Mouse (Mus musculus): ENCODE data around the gene C2cd4b. TPM values are rescaled to one million over a fixed set of nuclear protein-coding genes. Genes with fewer than 3 reads are reported as not detected.

C2cd4b gene
- total RNA-seq, 2 experiments from 2014 or later, result not detected

DNA sequence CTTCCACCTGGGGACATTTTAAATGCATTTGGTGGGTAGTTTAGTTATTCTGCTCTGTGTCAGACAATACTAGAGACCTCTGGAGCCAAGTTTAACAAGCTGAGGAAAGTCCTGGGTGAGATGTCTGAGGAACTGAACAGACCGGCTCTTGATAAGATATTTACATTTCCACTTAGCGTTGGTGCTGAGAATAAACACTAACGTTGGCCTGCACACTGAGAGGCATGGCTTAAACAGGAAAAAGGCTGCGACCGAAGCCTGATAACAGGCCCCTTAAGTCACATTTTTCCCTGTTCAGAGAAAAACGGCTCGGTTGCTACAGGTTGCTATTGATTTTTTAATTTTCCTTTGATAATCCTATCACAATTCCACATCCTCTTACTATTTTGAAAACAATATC, 12.1 kb downstream of the C2cd4b start:
- no peak for DNase-seq (ENCODE audit: low spot score)

GRCm38 (mm10) chr9:67774201-67774600, 15.0 kb downstream of the C2cd4b start:
- DNase-seq (ENCODE audit: low spot score), result no peak

DNA sequence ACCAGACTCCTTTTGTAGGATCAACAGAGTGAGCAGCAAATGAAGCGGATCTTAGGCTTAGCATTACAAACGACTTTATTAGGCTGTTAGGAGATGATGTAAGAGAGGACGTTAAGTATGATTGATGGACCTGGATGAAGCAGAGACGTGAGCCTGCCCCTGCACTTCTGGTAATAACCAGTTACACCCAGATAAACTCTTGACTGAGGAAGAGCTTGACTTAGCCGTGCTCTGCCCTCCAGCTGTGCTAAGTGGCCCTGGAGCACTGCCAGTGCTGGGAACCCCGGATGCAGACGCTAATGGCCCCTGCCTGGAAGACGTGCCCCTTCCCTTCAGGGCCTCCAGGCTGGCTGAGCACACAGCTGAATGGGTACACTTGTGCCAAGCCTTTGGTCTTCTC, 19.3 kb downstream of the C2cd4b start:
- DNase-seq (ENCODE audit: low spot score), result no peak

DNA sequence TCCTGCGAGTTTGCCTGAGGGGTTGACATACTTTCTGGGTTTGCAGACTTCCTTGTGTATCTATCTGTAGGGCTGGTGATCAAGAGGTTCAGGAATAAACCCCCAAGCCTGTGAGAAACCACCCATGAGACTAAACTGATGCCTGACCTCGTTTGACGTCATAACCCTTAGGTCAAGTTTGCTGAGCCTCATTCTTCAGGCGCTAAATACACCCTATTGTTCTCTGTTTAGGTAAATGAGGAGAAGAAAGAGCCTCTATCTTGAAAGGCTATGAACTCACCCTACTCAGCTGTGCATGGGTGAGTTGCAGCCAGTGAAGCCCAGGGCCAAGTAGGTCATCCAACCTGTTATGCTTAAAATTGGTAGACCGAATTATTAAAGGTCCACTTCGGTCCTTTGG, 23.5 kb downstream of the C2cd4b start:
- DNase-seq (ENCODE audit: low spot score), result no peak

- DNase-seq (ENCODE audit: low spot score), result no peak
Measured at GRCm38 (mm10) chr9:67783464-67783863, 24.2 kb downstream of the C2cd4b start.

- no peak for DNase-seq (ENCODE audit: low spot score)
Measured at GRCm38 (mm10) chr9:67783925-67784324, 24.7 kb downstream of the C2cd4b start.

DNA sequence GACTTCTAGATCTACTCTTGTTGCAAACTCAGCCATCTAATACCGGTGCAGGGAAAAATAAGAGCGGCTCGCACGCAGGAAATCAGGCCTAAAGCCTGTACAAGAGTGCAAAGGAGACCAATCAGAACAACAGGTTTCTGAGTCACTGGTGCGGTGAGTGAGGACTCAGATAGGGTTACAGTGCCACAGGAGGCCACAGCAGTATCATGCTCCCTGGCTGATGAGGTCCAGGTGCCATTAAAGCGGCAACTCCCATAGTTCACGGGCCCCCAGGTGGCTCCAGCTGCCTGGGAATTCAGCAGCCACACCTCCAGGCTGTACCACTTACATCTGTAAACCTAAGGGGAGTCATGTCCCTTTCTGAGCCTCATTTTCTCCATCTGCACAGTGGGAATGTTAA, 27.1 kb downstream of the C2cd4b start:
- no peak for DNase-seq (ENCODE audit: low spot score)

DNA sequence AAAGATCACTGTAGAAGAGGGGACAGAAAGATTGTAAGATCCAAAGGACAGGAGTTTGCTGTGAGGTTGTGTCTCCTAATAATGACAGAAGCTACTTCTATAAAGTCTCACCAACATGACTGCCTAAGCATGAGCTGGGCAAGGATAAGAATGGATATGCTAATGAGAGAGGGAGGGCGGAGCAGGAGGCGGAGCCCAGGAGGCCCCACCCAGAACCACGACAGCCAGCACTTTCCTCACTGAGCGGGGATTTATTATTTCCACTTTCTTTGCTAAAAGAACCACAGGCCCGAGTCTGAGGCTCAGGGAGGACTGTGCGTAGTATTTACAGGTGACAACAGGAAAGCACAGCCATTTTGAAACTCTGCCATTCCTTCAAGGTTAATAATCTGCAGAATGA, 28.4 kb downstream of the C2cd4b start:
- no peak for DNase-seq (ENCODE audit: low spot score)

- no peak for DNase-seq (ENCODE audit: low spot score)
Measured at GRCm38 (mm10) chr9:67792405-67792804, 33.2 kb downstream of the C2cd4b start.

- DNase-seq (ENCODE audit: low spot score), result no peak
Measured at GRCm38 (mm10) chr9:67793501-67793900, 34.3 kb downstream of the C2cd4b start.

- DNase-seq (ENCODE audit: low spot score), result no peak
Measured at GRCm38 (mm10) chr9:67794216-67794615, 35.0 kb downstream of the C2cd4b start.

- DNase-seq (ENCODE audit: low spot score), result no peak
Measured at GRCm38 (mm10) chr9:67794668-67795067, 35.4 kb downstream of the C2cd4b start.

- no peak for DNase-seq (ENCODE audit: low spot score)
Measured at GRCm38 (mm10) chr9:67795205-67795675, 36.0 kb downstream of the C2cd4b start.

GRCm38 (mm10) chr9:67799078-67799819, 40.0 kb downstream of the C2cd4b start:
- DNase-seq (ENCODE audit: low spot score), result peak; percentile 36

- peak; percentile 58 for DNase-seq (ENCODE audit: low spot score)
Measured at GRCm38 (mm10) chr9:67802241-67802640, 43.0 kb downstream of the C2cd4b start.

GRCm38 (mm10) chr9:67807000-67807399, 47.8 kb downstream of the C2cd4b start:
- no peak for DNase-seq (ENCODE audit: low spot score)

DNA sequence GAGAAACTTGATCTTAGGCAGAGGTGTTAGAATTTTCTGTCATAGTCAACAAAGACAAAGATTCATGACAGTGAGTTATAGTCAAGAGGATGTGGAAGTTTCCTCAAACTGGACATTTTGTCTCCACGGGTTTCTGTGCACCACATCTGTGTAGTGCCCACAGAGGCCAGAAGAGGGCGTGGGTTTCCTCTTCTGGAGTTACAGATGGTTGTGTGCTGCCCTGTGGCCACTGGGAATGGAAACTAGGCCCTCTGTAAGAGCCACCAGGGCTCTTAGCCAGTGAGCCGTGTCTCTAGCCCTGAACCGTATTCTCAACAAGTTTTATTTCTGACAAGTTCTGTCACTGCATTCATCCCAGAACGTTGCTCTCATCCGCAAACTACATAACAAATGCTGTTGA, 51.3 kb downstream of the C2cd4b start:
- DNase-seq (ENCODE audit: low spot score), result no peak

Small RNA genes lying within 50 kb of the gene (microRNA-seq; reads per million reads assigned to microRNA genes)
- not detected for gene Mir7241
- gene Mir7242, result not detected

Other genes starting within 250 kb of the C2cd4b start
- gene Tln2, start 199.7 kb upstream of the C2cd4b start, total RNA-seq (2021), result 10 to 100 TPM; 62.3 to 75.9 TPM
- not detected for gene C2cd4a, start 72.9 kb downstream of the C2cd4b start, total RNA-seq (2021)
- gene Vps13c, start 81.0 kb downstream of the C2cd4b start, total RNA-seq (2021), result 10 to 100 TPM; 25.8 to 26.2 TPM